Mouse (Mus musculus) kidney, adult 2 months (tissue): ENCODE data around the gene Kcnk12.

Experiments
- CTCF ChIP-seq: fragments of 200-500 bp; conservative IDR thresholded peaks from 2 replicates; pipeline ENCODE4 v1.5.1; 2011; ENCODE audit warnings: low read depth, mild to moderate bottlenecking, control low read depth, low read length, moderate library complexity, mixed read lengths; ENCODE audit not compliant: insufficient read depth, insufficient read length
- POLR2A ChIP-seq: fragments of 200-500 bp; IDR thresholded peaks from one replicate; pipeline ENCODE4 v1.6.1; 2011; ENCODE audit warnings: low read depth, low read length, control low read depth

GRCm38 (mm10) chr17:87840079-87840478 is 42.3 kb upstream of the Kcnk12 start:
- TF ChIP-seq CTCF (no peak), POLR2A (no peak)
